Mouse (Mus musculus): ENCODE measurements around the gene Itpa. TPM values are rescaled to one million over a fixed set of nuclear protein-coding genes. Genes with fewer than 3 reads are reported as not detected.
A peak's percentile ranks its signal among the peaks of the same experiment; 100 is the strongest.

Gene Itpa
- total RNA-seq, 2 experiments from 2014 or later, result 48.3 to 48.7 TPM

DNA sequence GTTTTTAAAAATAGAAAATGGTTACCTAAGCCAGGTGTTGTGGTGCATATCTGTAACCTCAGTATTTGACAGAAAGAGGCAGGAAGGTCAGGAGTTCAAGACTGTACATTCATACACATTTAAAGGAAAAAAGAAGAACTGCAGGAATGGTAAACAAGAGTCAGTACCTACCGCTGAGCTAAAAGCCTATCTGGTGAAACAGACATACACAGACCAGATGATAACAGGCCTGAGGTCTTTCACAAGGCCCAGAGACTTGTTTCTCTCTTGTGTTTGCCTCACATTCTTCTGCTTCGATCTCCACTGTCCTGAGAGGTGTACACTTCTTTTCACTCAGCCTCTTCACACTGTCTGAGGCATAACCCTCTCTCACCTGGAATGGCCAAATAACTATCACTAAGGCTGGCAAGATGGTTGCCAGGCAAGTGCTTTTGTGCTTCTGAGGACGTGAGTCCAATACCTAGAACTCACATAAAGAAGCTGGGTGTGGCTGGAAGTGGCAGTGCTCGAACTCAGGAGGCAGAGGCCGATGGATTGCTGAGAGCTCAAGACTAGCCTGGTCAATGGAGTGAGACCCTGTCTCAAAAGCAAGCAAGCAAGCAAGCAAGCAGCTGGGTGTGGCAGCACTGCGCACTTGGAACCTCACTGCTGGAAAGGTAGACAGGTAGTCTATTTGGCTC, 11.6 kb upstream of the Itpa start:
- no peak for DNase-seq
- intact Hi-C loops (cut with DNase I), result no loop called here

DNA sequence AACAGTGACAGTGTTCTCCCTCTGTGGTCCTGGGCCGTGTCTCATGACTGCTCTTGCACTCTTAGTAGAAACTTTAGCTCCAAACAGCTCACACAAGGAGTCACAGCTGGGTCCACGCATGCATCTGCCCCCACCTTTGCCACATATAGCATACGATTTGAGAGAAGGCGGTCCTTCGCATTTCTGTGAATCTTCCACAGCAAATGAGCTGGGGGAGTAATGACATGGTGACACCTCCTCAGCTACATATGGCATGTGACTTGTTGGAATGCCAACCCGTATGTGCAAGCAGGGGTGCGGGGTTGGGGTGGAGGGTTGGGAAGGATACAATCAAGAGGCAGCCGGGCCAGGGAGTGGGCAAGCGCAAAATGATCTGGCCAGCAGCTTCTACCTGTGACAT, 10.9 kb upstream of the Itpa start:
- DNase-seq, result no peak
- intact Hi-C loops (cut with DNase I), result no loop called here

DNA sequence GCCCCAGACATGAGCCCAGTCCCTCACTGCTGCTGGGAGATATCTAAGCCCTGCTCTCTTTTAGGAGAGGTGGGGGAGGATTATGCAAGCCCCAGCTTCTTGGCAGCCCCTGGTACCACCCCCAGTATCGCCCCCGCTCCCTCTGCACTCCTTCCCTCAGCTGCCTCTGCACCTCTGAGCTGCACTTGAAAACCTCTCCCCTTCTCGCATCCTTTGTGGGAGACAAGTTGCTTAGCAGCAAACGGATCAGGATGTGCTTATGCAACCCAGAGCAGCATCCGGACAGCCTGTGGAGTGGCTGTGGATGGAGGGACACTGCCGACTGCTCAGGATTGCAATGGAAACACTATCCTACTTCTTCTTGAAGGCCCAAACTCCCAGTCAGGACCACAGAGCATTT, 9.9 kb upstream of the Itpa start:
- DNase-seq, result no peak
- intact Hi-C loops (cut with DNase I), result no loop called here

DNA sequence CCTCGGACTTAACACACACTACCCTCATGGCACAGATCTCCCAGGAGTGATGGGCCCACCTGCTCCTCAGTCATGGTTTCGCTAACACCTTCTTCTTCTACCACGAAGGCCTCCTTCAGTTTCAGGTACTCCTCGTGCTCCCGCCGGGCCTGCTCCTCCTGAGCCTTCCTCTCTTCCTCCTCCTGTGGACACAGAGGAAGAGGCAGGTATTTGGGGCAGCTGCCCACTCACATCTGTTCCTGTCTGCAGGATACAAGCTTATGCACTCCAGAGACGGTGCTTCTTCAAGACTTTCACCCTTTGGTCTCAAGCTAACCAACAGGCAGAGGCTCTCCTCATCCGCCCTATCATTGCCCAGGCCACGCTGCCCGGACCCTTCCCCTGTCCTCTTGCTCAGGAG, 8.9 kb upstream of the Itpa start:
- no peak for DNase-seq
- intact Hi-C loops (cut with DNase I), result no loop called here

DNA sequence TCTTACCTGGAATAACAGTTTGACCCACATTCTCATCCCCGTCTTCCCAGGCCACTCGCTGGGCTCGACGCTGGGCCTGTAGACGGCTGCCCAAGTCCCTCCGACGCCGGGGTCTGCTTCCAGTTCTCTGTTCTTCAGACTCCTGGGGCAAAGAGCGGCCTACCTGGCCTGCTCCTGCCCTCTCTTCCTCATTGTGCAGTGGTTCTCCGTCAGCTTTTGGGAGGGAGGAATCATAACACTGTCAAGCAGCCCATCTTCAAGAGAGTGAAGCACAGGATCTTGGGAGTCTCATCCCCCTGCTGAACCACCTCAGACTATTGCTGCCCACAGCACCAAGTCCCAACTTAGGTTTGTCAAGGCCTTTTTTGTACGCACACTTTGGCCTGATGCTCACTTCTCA, 4.1 kb upstream of the Itpa start:
- DNase-seq, result no peak
- intact Hi-C loops (cut with DNase I), result no loop called here

DNA sequence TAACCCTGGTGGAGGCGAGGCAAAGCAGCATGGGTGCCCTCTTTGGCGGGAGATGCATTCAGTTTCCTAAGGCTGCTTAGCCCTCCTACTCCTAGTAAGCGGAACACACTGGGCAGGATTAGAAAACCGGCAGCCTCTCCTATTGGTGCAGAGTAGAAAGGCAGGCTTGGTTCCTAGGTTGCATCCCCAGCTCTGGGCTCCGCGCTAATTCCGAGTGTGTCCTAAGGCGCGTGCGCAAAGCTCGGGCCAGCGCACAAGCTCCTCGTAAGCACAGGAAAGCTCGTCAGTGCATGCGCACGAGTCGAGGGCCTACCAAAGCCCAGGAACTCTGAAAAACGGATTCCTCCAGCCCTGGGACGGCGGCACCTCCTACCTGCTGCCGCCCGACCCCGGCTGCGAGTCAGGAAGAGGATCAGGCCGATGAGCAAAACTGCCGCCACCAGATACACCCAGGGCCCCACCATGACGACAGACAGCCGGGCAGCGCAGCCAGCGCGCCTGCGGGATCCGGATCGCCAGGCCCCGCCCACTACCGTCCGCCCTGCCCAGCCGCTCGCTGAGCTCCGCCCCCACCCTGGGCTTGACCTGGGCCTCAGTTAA, 3.2 kb upstream of the Itpa start, which contains the start of gene Ddrgk1:
Gene Ddrgk1 (minus strand): TSS at position 558 of the 600 bp plus-strand sequence.
- DNase-seq, result peak; percentile 93
- intact Hi-C loops (cut with DNase I), result no loop called here

DNA sequence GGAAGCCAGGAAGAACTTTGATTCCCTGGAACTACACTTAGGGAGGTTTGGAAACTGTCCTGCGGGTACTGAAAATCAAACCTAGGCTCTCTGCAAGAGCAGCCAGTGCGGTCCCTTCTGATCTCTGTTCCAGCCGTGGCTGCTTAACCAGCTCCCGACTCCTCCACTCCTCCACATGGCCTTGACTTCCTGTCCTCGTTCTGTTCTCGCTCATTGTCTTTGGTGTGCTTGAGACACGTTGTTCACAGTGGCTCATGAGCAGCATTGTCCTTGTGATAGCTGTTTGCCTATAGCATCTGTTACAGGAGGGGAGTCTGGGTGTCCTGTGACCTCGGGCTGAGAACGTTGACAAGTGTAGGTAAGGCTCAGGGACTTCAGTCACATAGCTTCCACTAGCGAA, 9.8 kb downstream of the Itpa start:
- no peak for DNase-seq
- intact Hi-C loops (cut with DNase I), result no loop called here

DNA sequence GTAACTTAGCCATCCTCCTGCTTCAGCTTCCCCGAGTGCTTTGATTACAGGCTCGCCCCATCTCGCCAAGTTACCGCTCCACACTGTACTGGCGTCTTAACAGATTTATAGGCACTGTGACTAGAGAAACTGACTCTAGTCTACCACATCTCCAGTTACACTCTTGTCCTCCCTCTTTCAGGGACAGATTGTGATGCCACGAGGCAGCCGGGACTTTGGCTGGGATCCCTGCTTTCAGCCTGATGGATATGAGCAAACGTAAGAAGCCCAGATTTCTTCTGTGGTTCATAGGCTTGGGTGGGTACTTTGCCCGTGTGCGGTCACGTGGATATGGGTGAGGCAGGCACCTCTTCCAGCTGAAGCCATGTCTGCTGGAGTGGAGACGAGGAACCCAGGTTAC, 11.7 kb downstream of the Itpa start:
- DNase-seq, result no peak
- intact Hi-C loops (cut with DNase I), result no loop called here

DNA sequence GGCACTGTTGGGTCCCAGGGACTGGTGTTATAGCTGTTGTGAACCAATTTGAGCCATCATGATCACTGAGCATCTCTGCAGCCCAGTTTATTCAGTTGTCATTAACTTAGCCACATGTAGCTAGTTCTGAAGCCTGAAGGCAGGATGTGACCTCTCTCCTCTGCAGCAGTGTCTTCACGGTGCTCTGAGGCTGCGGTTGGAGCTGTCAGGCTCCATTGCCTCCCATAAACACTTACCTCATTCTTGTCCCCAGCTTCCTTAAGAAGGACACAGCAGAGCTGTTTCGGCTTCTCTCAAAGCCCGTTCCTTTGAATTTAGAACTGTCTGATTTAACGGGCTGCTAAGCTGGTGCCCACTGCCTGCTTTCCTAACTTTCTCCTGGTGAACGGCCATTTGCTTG, 12.5 kb downstream of the Itpa start:
- intact Hi-C loops (cut with DNase I), result no loop called here
- DNase-seq, result no peak

DNA sequence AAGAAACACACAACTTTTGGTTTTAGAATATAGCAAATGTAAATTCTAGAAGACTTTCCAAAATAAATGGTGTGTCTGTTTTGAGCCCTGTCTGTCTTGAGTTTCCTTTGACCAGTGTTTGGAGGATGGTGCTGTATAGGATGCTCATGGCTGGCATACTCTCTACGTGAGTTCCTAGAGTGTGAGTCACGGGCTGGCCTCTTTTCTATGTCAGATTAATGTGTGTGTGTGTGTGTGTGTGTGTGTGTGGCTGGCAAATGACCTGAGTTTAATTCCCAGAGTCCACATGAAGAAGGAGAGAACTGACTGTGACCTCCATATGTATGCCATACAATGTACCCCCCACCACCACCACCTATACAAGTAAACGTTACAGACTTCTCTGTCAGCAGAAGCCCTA, 14.1 kb downstream of the Itpa start:
- intact Hi-C loops (cut with DNase I), result no loop called here
- DNase-seq, result no peak

DNA sequence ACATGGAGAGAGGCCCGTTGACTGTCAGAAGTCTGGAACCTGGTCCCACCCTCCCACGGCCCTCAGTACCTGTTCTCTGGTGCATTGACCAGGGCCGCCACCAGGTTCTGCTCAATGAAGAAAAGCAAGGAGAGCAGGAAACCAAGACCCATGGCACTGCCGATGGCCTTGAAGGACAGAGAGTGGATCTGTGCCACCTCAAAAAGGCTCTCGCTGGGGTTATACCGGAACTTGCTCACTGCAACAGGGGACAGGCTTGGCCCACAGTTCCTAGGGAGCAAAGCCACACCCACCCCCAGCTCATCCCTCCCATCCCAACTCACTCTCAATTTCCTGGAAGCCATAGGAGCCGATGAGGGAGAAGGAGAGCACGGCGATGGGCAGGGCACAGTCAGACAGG, 18.0 kb downstream of the Itpa start:
- intact Hi-C loops (cut with DNase I), result no loop called here

DNA sequence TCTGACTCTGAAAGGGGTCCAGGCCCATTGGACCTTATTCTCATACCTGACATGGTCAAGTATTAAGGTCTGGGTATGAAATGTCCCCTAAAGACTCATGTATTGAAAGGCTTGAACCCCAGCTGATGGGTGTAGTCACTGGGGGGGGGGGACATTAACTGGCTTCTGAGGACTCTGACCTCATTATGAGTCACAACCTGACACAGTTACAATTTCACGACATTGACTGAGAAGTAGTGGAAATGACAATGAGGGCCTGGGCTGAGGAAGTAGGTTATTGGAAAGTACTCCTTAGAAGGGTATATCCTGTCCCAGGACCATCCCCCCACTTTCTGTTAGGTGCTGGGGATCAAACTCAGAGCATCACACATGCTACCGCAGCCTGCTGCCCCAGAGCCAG, 21.6 kb downstream of the Itpa start:
- DNase-seq, result no peak
- intact Hi-C loops (cut with DNase I), result no loop called here

More for the DNA sequence above, 18.0 kb downstream of the Itpa start:
- DNase-seq, result no peak

DNA sequence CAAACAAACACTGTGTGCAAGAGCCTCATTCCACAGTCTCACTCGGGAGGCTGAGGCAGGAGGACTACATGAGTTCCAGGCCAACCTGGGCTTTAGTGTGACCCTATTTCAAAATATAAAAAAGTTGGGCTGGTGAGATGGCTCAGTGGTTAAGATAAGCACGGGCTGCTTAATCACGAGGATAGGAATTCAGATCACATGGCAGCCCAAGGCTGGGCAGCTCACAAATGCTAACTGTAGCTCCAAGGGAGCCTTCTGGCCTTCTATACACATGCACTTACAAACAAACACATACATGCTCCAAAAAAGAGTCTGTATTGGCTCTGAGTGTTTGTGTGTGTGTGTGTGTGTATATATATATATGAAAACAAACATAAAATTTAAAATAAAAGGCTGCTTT, 26.2 kb downstream of the Itpa start:
- no peak for DNase-seq
- intact Hi-C loops (cut with DNase I), result no loop called here

DNA sequence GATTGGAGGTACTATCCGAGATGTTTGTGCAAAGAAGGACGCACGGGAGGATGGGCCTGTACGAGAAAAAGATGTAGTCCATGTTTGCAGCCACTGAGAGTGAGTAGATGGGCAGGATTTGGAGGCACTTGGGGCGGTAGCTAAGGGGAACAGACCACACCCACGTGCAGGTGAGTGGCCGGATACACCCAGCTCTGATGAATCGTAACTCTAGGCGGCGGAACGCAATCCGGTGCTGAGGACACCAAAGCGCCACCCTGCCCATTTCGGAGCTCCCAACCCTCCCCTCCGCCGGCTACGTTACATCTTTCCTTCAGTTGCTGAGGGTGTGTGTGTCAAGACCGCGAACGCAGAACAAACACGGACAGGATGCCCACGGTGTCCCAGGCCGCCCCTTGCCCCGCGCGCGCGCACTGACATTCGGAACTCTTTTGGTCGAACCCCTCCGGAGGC, 29.3 kb downstream of the Itpa start:
- DNase-seq, result peak; percentile 10
- intact Hi-C loops (cut with DNase I), result no loop called here

DNA sequence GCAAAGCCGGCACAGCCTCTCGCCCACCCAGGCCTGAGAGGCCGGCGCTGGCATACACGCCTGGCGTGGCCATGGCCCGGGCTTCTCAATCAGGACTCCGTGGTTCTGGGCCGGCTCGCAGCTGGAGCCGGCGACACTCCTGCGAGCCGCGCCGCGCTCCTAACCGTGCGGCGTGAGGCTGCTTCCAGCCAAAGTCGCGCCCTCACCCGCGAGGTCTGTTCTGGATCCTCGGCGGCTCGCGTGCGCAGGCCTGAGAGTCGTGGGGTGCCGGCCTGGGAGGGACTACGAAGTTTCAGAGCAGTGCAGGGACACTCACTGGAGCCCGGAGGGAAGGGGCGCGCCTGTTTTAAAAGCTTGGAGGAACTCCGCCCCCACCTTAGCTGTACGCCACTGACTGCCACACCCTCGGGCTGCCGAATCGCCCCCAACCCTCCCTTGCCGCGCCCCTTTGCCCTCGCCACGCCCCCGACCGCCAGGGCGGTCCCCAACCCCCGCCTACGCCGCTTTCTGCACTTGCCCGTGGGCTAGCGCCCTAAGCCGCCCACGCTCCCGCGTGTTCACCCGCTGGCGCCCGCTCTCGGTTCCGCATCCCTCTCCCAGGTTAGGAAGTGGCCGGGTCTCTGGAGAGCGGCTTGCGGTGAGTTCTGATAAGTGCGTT, 29.9 kb downstream of the Itpa start, which contains the start of gene Slc4a11:
Gene Slc4a11 (minus strand): TSS at position 367 of the 658 bp plus-strand sequence.
- intact Hi-C loops (cut with DNase I), result no loop called here
- DNase-seq, result peak; percentile 34

DNA sequence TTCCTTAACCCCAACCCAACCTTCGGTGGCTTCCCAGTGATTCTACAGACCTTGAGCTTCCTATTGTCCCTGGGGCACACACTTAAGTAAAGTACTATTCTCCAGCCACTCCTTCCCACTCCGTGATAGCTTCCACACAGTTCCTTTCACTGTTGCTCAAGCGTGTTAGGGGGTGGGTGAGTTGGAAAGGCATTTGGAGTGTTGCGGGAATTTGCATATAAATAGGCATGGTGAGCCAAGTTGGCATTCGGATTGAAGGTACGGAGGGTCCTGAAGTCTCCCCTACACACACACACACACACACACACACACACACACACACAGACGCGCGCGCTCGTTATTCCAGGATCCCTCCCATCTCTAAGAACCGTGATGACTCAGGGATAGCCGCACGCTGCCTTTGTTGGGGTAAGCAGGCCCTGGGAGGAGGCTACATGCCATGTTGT, 30.4 kb downstream of the Itpa start:
- DNase-seq, result no peak
- intact Hi-C loops (cut with DNase I), result no loop called here

DNA sequence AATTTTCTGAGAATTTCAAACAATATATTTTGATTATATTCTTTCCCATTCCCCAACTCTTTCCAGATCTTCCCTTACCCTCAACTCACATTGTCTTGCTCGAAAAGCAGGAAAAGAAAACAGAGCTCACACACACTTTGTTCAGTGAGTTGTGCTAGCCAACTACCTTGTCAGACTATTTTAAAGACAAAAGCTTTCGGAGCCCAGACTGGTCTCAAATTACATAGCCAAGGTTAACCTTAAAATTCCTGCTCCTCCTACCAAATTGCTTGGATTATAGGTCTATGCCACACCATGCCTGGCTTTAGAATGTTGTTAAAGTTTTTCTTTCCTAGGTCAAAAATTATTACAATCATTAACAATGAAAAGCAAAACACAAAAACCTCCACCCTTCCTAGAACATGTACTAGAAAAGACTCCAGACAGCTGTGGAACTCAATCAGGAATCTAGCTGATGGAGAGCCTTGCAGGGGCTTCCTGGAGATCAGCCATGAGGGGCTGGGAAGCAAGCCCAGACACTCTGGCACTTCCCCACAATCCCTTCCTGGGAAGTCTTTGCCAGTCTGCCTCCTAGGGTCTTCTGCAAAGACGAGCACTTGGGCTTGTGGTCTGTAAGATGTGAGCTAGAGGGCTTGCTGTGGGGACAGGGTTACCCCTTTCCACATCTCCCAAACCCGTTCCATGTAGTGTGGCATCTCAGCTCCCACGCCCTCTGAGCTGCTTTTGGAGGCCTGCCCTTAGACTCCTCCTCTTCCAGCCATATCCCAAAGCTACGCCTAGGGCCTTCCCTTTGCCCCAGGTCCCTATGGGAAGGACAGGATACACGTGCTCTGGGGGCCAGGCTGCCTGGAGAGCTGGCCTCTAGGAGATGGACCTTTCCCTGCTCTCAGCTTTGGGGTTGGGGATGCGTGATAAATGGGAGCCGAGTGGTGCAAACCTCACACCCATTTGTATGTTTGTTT, 36.9 kb downstream of the Itpa start:
- peak; percentile 53 for DNase-seq
- intact Hi-C loops (cut with DNase I), result loop anchor here (5.0 kb wide), 1 partner anchor 422 kb away; the partner anchor contains the start of gene Idh3b

DNA sequence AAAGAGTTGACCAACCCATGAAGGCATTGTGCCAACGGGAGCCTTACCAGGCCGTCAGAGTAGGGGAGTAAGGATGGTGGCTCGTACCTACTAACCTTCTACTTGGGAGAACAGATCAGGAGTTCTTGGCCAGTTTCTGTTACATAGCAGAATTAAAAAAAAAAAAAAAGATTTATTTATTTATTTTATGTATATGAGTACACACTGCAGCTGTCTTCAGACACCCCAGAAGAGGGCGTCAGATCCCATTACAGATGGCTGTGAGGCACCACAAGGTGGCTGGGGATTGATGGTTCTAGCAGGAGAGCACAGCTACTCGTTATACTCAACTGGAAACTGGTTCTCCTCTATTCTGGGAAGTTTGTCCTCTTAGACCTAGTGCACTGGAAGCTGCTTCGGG, 37.8 kb downstream of the Itpa start:
- no peak for DNase-seq
- intact Hi-C loops (cut with DNase I), result loop anchor here (5.0 kb wide), 1 partner anchor 423 kb away; the partner anchor contains the start of gene Idh3b

DNA sequence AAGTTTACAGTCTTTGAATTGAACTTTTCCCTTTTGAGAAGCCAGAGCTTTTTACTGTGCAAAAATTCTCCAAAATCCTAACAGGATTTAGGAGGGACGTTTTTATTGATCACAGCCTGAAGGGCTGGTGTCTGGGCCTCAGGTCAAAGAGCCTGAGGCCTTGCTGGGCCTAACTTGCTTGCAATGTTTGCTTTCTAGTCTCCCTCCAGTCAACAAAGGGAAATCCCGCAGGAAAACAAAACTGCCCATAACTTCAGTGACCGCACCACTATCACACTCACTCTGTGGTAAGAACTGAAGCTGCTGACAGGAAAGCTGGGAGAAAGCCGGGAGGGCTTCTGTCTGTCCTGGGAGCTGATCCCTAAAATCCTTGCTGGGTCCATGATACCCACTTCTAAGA, 39.2 kb downstream of the Itpa start:
- intact Hi-C loops (cut with DNase I), result loop anchor here (5.0 kb wide), 1 partner anchor 424 kb away; the partner anchor contains the start of gene Idh3b
- DNase-seq, result no peak

DNA sequence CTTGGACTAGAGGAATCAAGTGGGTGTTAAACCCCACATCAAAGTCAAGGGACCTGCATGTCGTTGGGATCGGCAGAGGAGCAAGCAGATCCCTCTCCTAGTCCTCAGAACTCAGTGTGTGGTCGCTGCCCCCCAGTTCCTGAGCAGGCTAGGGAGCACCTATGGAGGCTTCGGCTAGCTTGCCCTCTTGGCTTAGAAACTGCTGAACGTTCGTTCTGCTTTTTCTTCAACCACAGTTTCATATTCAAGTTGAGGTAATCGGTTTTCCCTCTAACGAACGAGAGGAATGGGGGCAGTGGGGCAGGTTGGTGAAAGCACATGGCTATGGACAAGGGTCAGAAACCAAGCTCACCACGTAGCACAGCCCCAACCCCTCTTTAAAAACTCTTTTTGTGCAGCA, 39.6 kb downstream of the Itpa start:
- DNase-seq, result no peak
- intact Hi-C loops (cut with DNase I), result loop anchor here (5.0 kb wide), 1 partner anchor 425 kb away; the partner anchor contains the start of gene Idh3b

DNA sequence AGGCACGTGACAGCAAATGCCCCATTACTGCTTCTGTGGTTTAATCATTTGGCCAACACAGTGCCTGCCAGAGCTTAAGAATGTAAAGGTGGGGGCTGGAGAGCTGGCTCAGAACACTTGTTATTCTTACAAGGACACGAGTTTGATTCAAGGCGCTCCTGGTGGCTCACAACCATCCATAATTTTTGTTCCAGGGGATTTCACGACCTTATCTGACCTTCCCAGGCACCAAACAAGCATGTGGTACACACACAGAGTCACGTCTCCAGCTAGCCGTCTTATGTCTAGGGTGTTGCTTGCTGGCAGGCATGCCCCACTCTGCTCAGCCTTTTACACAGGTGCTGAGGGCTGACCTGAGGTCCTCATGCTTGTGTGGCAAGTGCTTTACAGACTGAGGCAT, 50.5 kb downstream of the Itpa start:
- DNase-seq, result no peak
- intact Hi-C loops (cut with DNase I), result no loop called here
